Mouse (Mus musculus) T-cell, adult 2 months (primary cell): ENCODE results near the gene Irf2.

ENCODE experiments used
- DNase-seq: peaks from one replicate; pipeline ENCODE4 v3.0.0; 2022; ENCODE audit warnings: low spot score

The Irf2 gene

GRCm38 (mm10) chr8:46757613-46758012 lies 18.1 kb downstream of the Irf2 start:
- DNase-seq = no peak

GRCm38 (mm10) chr8:46758131-46758530 lies 18.6 kb downstream of the Irf2 start:
- no peak for DNase-seq

- no peak for DNase-seq
Observed at GRCm38 (mm10) chr8:46758676-46759075, 19.1 kb downstream of the Irf2 start.

GRCm38 (mm10) chr8:46759562-46759961 lies 20.0 kb downstream of the Irf2 start:
- no peak for DNase-seq

- DNase-seq = no peak
Observed at GRCm38 (mm10) chr8:46760701-46761100, 21.2 kb downstream of the Irf2 start.

GRCm38 (mm10) chr8:46761454-46761853 lies 21.9 kb downstream of the Irf2 start:
- no peak for DNase-seq

GRCm38 (mm10) chr8:46769408-46770180 lies 30.1 kb downstream of the Irf2 start:
- no peak for DNase-seq

GRCm38 (mm10) chr8:46770905-46771516 lies 31.5 kb downstream of the Irf2 start:
- no peak for DNase-seq

GRCm38 (mm10) chr8:46772801-46773200 lies 33.3 kb downstream of the Irf2 start:
- DNase-seq = no peak

- DNase-seq = no peak
Observed at GRCm38 (mm10) chr8:46777760-46778460, 38.4 kb downstream of the Irf2 start.

- DNase-seq = no peak
Observed at GRCm38 (mm10) chr8:46781067-46781657, 41.6 kb downstream of the Irf2 start.

- no peak for DNase-seq
Observed at GRCm38 (mm10) chr8:46782254-46782653, 42.7 kb downstream of the Irf2 start.

- DNase-seq = no peak
Observed at GRCm38 (mm10) chr8:46785070-46785469, 45.5 kb downstream of the Irf2 start.

- DNase-seq = no peak
Observed at GRCm38 (mm10) chr8:46785926-46786325, 46.4 kb downstream of the Irf2 start.

- no peak for DNase-seq
Observed at GRCm38 (mm10) chr8:46789091-46789881, 49.8 kb downstream of the Irf2 start.

- DNase-seq = no peak
Observed at GRCm38 (mm10) chr8:46791664-46792371, 52.3 kb downstream of the Irf2 start.

- DNase-seq = no peak
Observed at GRCm38 (mm10) chr8:46792653-46793052, 53.1 kb downstream of the Irf2 start.

GRCm38 (mm10) chr8:46793248-46793647 lies 53.7 kb downstream of the Irf2 start:
- DNase-seq = no peak

- DNase-seq = no peak
Observed at GRCm38 (mm10) chr8:46794317-46794716, 54.8 kb downstream of the Irf2 start.

- no peak for DNase-seq
Observed at GRCm38 (mm10) chr8:46799212-46799611, 59.7 kb downstream of the Irf2 start.

GRCm38 (mm10) chr8:46799706-46800105 lies 60.2 kb downstream of the Irf2 start:
- DNase-seq = no peak
